Mouse (Mus musculus) hindbrain, embryonic 11.5 days (tissue): Measurements from ENCODE around the gene Trp53rkb. TPM values are rescaled to one million over a fixed set of nuclear protein-coding genes. Genes with fewer than 3 reads are reported as not detected.

Source experiments
- ATAC-seq: fragments of 200-750 bp; cut with Nextera tagmentation; 2 replicates; pipeline ENCODE4 v1.8.0; 2017; ENCODE audit warnings: mild to moderate bottlenecking, moderate TSS enrichment, moderate library complexity; ENCODE audit not compliant: low FRiP score
- DNase-seq: peaks from one replicate; pipeline ENCODE4 v3.0.0-alpha.2; 2015; ENCODE audit warnings: low spot score
- H3K27ac ChIP-seq: fragments of 300-500 bp; sonication (generic); 2 replicates; pipeline ENCODE4 v1.5.1; 2014; ENCODE audit warnings: mild to moderate bottlenecking, low read depth, low read length
- H3K27me3 ChIP-seq: fragments of 300-500 bp; sonication (generic); 2 replicates; pipeline ENCODE4 v1.6.1; 2014; ENCODE audit warnings: mild to moderate bottlenecking, low read length, moderate library complexity, mixed read lengths; ENCODE audit not compliant: control insufficient read depth, insufficient read depth
- H3K36me3 ChIP-seq: fragments of 300-500 bp; sonication (generic); 2 replicates; pipeline ENCODE4 v1.6.1; 2014; ENCODE audit warnings: mild to moderate bottlenecking, low read length, moderate library complexity, mixed read lengths; ENCODE audit not compliant: control insufficient read depth, insufficient read depth
- H3K4me1 ChIP-seq: fragments of 300-500 bp; sonication (generic); replicated peaks from 2 replicates; pipeline ENCODE4 v1.6.1; 2014; ENCODE audit warnings: low read length, mixed read lengths; ENCODE audit not compliant: control insufficient read depth, insufficient read depth
- H3K4me2 ChIP-seq: fragments of 300-500 bp; sonication (generic); replicated peaks from 2 replicates; pipeline ENCODE4 v1.6.1; 2014; ENCODE audit warnings: mild to moderate bottlenecking, low read depth, low read length
- H3K4me3 ChIP-seq: fragments of 300-500 bp; sonication (generic); 2 replicates; pipeline ENCODE4 v1.5.1; 2014; ENCODE audit warnings: low read depth, low read length
- H3K9ac ChIP-seq: fragments of 300-500 bp; sonication (generic); 2 replicates; pipeline ENCODE4 v1.6.1; 2014; ENCODE audit warnings: low read depth, low read length
- H3K9me3 ChIP-seq: fragments of 300-500 bp; sonication (generic); 2 replicates; pipeline ENCODE4 v1.6.1; 2016; ENCODE audit warnings: low read length; ENCODE audit not compliant: control insufficient read depth
- WGBS: fragments of 180-500 bp; shearing (Covaris S2); extraction: QIAGEN DNeasy Blood & Tissue Kit; methylation state at CpG from one replicate; pipeline ENCODE4 v1.1.7; 2014; 5-methylcytosine and 5-hydroxymethylcytosine counted together
- polyA plus RNA-seq: library from polyadenylated mRNA; unstranded; fragments of >200 nt; fragmentation: Nextera tagmentation; extraction: Ambion mirVana; gene quantifications from 2 replicates; pipeline ENCODE4 v1.2.1, GENCODE M21; 2014

Trp53rkb gene
- polyA plus RNA-seq, 1 experiment from 2014 or later = 8.7 TPM

DNA sequence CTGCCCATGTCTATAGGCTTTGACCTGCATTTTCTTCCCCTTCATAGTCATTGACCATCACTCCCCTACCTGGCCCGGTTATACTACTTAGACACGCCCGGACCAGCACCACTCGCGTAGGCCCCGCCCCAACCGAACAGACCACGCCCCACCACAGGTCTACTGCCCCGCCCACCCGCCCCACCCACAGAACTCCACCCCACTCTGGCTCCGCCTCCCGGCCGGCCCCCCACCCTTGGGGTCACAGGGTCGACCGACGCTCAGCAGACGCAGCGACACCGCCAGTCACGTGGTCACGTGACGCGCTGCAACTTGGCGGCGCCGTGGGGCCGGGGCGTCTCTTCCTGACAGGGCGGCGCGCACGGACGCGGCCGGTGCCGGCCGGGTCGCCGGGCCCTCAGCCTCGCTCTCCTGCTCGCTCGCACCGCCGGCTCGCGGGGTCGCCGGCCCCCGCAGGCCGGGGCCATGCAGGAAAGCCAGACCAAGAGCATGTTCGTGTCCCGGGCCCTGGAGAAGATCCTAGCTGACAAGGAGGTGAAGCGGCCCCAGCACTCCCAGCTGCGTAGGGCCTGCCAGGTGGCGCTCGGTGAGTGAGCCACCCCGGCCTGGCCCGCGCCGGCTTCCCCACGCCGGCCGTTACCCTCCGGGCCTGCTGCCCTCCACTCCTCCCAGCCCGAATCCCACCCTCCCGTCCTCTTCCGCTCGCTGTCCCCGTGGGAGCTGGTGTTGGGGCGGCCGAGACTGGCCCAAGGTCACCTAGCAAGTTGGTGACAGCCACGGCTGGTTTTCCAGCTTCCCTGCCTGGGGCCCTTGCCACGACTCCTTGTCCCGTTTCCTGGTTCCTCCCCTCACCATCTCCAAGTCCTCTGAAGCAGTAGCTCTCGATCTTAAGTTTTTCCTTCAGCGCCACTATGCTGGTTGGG is 13.2 kb downstream of the Trp53rkb start, which contains the start of gene Arfgef2:
Gene Arfgef2, plus strand, starts transcription at position 339 of the 923 bp plus-strand sequence.
- peak; percentile 89 for ATAC-seq
- Histone ChIP-seq H3K36me3 (no peaks in the 10 kb centered on the region), H3K27me3 (no peaks in the 10 kb centered on the region), H3K4me2 (peak within 1 kb of the TSS; percentile 87), H3K4me1 (0 out of 2 replicates have a peak, but pooled peaks cover 2% of the 10 kb centered on the region), H3K9ac (peak within 1 kb of the TSS; percentile 74), H3K9me3 (no peaks in the 10 kb centered on the region), H3K4me3 (peak within 1 kb of the TSS; percentile 84), H3K27ac (0 out of 2 replicates have a peak within 1 kb of the TSS, but pooled peaks have one; percentile 27)
- DNase-seq = peak; percentile 87
- under 1% methylated on average over 39 of the region's 76 CpGs for WGBS

DNA sequence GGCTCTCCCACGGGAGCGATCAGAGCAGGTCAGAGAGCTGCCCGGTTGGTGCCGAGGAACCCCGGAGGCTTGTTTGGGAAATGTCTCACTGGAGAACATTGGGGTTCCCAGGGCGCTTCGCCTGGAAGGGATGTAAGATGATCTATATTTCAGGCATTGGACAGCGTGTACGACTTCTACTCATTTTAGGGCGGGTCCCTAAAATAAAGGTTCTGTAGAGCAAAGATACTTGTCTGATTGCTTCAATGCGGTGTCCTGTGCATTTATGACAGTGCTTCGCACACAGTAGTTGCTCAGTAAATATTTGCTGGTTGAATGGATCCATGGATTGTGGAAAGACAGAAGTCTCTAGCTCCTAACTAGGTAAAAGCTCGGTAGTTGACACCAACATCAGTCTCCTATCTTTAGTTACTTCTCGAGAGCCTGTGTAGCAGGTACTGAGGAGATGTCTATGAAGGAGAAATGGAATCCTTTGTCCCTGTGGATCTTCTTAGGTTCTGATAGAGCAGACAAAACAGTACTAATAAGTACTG is 13.9 kb downstream of the Trp53rkb start:
- Histone ChIP-seq H3K4me2 (peak overlapping the region; percentile 87), H3K27me3 (no peaks in the 10 kb centered on the region), H3K9me3 (no peaks in the 10 kb centered on the region), H3K4me3 (peak overlapping the region; percentile 84), H3K4me1 (0 out of 2 replicates have a peak, but pooled peaks cover 2% of the 10 kb centered on the region), H3K27ac (no peak overlapping the region), H3K36me3 (no peaks in the 10 kb centered on the region), H3K9ac (peak overlapping the region; percentile 74)
- DNase-seq = no peak
- peak; percentile 13; the same call in 1 of the 2 replicates for ATAC-seq
- 26% methylated on average over 14 of the region's 14 CpGs for WGBS

DNA sequence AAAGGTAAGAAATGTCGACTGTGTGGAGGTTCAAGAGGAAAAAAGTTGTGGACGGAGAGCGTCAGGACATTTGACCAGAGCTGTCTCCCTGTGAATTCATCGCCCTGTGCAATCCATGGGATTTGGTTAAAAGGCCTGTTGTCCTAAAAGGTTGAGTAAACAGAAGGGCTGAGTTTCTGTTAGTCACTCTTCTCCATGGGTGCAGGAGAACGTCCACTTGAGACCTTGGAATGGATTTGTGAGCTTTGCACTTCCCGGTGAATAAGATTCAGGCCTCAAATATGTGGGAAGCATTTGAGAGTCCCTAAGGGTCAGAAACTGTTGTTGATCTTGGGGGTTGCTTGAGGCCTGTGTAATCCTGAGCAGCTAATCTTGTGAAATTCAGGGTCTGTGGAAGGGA is 14.5 kb downstream of the Trp53rkb start:
- no peak overlapping the region for H3K4me3 ChIP-seq
- 78% methylated on average over 6 of the region's 6 CpGs for WGBS

DNA sequence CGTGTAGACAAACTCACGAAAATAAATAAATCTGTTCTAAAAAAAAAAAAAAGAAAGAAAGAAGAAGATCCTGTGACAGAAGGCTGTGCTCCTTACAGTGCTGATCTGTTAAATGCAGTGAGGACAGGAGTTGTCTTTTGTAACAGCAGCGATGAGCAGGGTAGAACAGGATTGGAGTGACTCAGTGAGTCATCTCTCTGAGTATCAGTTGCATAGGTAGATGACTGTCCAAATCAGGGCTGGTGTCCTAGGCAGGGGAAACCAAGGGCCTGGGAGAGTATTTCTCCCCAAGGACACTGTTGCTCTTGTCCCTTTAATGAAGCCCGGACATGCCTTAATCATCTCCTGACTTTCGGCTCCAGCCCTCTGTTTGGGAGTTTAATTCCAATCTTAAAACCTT is 17.2 kb downstream of the Trp53rkb start:
- H3K27me3 ChIP-seq = no peaks in the 10 kb centered on the region
- 89% methylated on average over 5 of the region's 5 CpGs for WGBS

More for the DNA sequence above, 14.5 kb downstream of the Trp53rkb start:
- Histone ChIP-seq H3K9me3 (no peaks in the 10 kb centered on the region), H3K4me1 (0 out of 2 replicates have a peak, but pooled peaks cover 2% of the 10 kb centered on the region), H3K36me3 (no peaks in the 10 kb centered on the region), H3K9ac (no peak overlapping the region), H3K27me3 (no peaks in the 10 kb centered on the region), H3K4me2 (no peak overlapping the region), H3K27ac (no peak overlapping the region)
- DNase-seq (no peak), ATAC-seq (no peak)

DNA sequence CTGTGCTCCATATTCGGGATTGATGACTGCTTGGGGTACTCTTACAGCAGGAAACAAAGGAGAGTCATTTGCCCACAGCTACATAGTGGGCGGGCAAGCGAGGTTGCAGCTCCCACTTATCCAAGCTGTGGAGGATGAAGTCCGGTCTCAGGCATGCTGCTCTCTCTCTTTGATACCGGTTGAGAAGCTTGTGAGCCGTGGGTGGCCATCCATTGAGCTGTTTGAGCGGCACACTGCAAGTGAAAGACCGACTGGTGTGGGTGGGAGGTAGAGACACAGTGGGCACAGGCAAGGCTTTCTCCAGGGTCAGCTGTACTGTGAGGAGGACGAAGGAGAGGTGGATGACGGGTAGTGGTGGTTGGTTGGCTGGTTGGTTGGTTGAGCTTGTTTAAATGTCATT is 18.5 kb downstream of the Trp53rkb start:
- Histone ChIP-seq H3K9ac (no peak overlapping the region), H3K9me3 (no peaks in the 10 kb centered on the region), H3K27ac (no peak overlapping the region), H3K27me3 (no peaks in the 10 kb centered on the region), H3K4me3 (no peak overlapping the region), H3K36me3 (no peaks in the 10 kb centered on the region), H3K4me2 (no peak overlapping the region), H3K4me1 (0 out of 2 replicates have a peak, but pooled peaks cover 2% of the 10 kb centered on the region)
- DNase-seq (no peak), ATAC-seq (no peak)
- 81% methylated on average over 10 of the region's 10 CpGs for WGBS

More for the DNA sequence above, 17.2 kb downstream of the Trp53rkb start:
- Histone ChIP-seq H3K36me3 (no peaks in the 10 kb centered on the region), H3K4me3 (no peak overlapping the region), H3K9me3 (no peaks in the 10 kb centered on the region), H3K4me1 (0 out of 2 replicates have a peak, but pooled peaks cover 2% of the 10 kb centered on the region), H3K4me2 (no peak overlapping the region), H3K27ac (no peak overlapping the region), H3K9ac (no peak overlapping the region)
- DNase-seq (no peak), ATAC-seq (no peak)

DNA sequence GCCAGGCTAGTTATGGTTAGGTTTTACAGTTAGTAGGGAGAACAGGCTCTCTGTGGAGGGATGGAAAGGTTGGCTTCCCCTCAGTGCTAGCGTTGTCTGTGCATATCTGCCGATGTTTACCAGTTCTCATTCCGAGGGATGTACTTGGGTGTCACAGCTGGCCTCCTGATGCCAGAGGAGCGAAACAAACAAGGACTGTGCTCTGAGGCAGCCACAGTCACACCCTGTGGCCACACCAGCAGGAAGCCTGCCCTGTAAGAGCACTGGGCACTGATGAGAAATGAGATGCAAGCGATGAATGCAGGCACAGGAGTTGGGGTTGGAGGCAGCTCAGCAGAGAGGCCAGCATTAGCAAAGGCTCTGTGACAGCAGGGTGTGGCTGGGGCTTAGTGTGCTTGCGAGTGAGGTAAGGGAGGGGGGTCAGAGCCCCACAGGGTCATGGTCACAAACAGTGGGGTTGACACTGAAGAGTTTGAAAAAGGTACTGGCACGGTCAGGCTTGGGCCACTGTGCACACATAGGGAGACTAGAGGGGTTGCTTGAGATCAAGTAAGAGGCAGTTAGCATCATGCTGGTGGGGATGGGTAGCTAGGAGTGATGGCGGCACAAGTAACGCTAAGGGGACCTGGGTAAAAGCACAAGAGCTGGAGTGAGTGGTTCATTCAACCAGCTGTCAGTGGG is 26.3 kb downstream of the Trp53rkb start:
- no peak overlapping the region for H3K4me2 ChIP-seq
- no peaks in the 10 kb centered on the region for H3K27me3 ChIP-seq
- H3K27ac ChIP-seq = no peak overlapping the region
- no peak for ATAC-seq
- no peaks in the 10 kb centered on the region for H3K36me3 ChIP-seq
- 86% methylated on average over 9 of the region's 9 CpGs for WGBS
- no peaks in the 10 kb centered on the region for H3K9me3 ChIP-seq
- H3K4me1 ChIP-seq = no peaks in the 10 kb centered on the region
- DNase-seq = no peak
- no peak overlapping the region for H3K4me3 ChIP-seq
- H3K9ac ChIP-seq = no peak overlapping the region

DNA sequence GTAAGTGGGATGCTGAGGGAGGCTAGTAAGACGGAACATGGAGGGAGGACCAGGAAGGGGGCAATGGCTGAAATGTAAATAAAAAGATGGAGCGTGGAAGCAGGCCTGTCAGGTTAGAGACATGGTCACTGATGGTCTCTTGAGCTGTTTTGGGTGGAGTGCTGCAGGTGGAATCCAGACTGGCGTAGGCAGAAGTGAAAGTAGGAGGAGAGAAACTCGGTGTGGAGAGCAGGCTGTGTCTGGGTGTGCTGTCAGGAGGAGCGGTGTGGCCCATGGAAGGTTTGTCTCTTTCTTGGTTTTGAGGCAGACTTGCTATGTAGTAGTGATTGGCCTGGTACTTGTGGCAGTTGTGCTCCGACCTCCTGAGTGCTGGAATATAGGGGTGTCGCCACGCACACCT is 27.5 kb downstream of the Trp53rkb start:
- Histone ChIP-seq H3K4me2 (no peak overlapping the region), H3K9me3 (no peaks in the 10 kb centered on the region), H3K4me1 (no peaks in the 10 kb centered on the region), H3K36me3 (no peaks in the 10 kb centered on the region), H3K27me3 (no peaks in the 10 kb centered on the region), H3K4me3 (no peak overlapping the region), H3K9ac (no peak overlapping the region), H3K27ac (no peak overlapping the region)
- ATAC-seq = no peak
- 93% methylated on average over 8 of the region's 8 CpGs for WGBS
- DNase-seq = no peak

DNA sequence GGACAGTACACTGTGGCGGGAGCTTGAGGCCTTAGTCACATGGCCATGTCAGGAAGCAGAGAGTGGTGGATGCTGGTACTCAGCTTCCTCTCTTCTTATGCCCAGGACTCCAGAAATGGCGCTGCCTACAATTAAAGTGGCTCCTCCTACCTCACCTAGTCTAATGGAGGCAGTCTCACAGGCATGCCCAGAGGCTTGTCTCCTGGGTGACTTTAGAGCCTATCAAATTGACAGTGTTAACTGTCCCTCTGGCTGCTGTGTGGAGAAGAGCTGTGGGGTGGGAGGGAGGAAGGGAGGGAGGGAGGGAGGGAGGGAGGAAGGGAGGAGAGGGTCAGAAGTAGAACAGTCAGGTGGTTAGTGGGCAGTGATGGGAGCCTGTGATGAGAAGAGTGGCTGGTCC is 28.5 kb downstream of the Trp53rkb start:
- Histone ChIP-seq H3K27ac (no peak overlapping the region), H3K4me3 (no peak overlapping the region), H3K9ac (no peak overlapping the region), H3K36me3 (no peaks in the 10 kb centered on the region), H3K9me3 (no peaks in the 10 kb centered on the region), H3K27me3 (no peaks in the 10 kb centered on the region), H3K4me2 (no peak overlapping the region), H3K4me1 (no peaks in the 10 kb centered on the region)
- 77% methylated on average over 2 of the region's 2 CpGs for WGBS
- no peak for ATAC-seq
- no peak for DNase-seq
